Mouse (Mus musculus) stomach, postnatal 0 days (tissue): ENCODE results near the gene Fbxo39.

ENCODE experiments used
- CTCF ChIP-seq: IDR thresholded peaks from 2 replicates; pipeline ENCODE4 v1.5.1; 2016; ENCODE audit warnings: antibody characterized with exemption, low read depth, mild to moderate bottlenecking, moderate library complexity
- EP300 ChIP-seq: optimal IDR thresholded peaks from 2 replicates; pipeline ENCODE3; 2016; ENCODE audit warnings: antibody characterized with exemption

DNA sequence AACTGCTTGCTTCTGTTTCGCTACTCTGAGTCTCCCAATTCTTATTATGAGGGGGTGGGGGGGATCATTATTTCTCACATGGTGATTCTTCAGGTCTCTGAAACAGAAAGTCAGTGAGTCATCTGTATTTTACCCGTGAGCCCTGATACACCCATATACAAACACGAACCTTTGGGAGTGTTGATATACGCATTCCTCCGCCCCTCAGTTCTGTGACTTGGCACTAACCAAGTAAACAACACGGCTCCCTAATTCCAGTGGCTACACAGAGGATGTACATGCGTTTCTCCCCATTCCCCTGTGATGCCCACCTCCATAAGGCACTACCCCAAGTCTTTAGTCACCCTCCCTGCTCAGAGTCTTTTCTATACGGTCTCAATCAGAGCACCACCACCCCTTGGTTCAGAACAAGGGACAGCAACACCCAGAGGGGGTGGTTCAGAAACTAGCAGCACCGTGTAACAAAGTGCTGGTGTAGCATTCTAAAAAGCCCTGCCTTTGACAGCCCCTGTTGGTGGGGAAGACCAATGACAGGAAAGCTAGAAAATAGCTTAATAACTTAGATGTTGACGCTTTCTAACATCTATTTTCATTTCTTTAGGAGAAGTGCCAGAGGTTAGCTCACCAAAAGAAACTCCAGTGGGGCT lies 2.8 kb upstream of the Fbxo39 start:
- TF ChIP-seq CTCF (no peak), EP300 (no peak)
